ENCODE assay signal across 23 mouse cellular contexts in genomic region chr1:115422949-115423348, GRCm38 (mm10).
DNase-seq lines count a peak whose midpoint lies in the region; ATAC-seq lines count a peak whose summit lies in the region.
"Had no signal": no experiment of that assay in that cellular context is flagged by ENCODE, and none has a peak within 500 bp of the region (broad histone marks: within the 10 kb centered on the region; RNA-seq: fewer than 3 reads in every experiment).

No protein-coding gene starts in this region.

- ATAC-seq in forebrain, embryonic 15.5 days (replicated peaks), result 0 out of 2 replicates have a peak, but pooled peaks have one; percentile 8
- ATAC-seq in forebrain, embryonic 13.5 days, result no peak
- 0 out of 2 replicates have a peak, but pooled peaks have one; percentile 19 for ATAC-seq in midbrain, embryonic 12.5 days (ENCODE audit: low FRiP score, low read depth)
- ATAC-seq in neural tube, embryonic 12.5 days (ENCODE audit: low FRiP score, low read depth), result peak; percentile 50; the same call in 1 of the 2 replicates
- ATAC-seq in neural tube, embryonic 15.5 days (ENCODE audit: low FRiP score), result no peak
- ATAC-seq in neural tube, embryonic 14.5 days (ENCODE audit: low read depth), result peak; percentile 28; the same call in 1 of the 2 replicates
- ATAC-seq: activated CD4-positive, CD25-positive, alpha-beta regulatory T cell, adult 4 months; CD4-positive, CD25-positive, alpha-beta regulatory T cell, adult 4 months; Patski had no signal

- no peak for DNase-seq in midbrain, embryonic 10.5 days (ENCODE audit: low spot score)
- DNase-seq: adrenal gland, adult 8-10 months; adrenal gland, postnatal 14 days; adrenal gland, postnatal 36 days; B cell, adult 2 months; cerebellum, adult 11-12 months; cerebellum, adult 2 months; cerebellum, adult 9-10 months; cerebellum, postnatal 10 days; cerebellum, postnatal 25 days had no signal

- H3K36me3 ChIP-seq in forebrain, embryonic 15.5 days, result no peaks in the 10 kb centered on the region
- H3K36me3 ChIP-seq in forebrain, embryonic 13.5 days (ENCODE audit: poor library complexity, severe bottlenecking), result no peaks in the 10 kb centered on the region
- H3K36me3 ChIP-seq in midbrain, embryonic 12.5 days, result no peaks in the 10 kb centered on the region
- H3K36me3 ChIP-seq in midbrain, embryonic 10.5 days, result no peaks in the 10 kb centered on the region
- no peaks in the 10 kb centered on the region for H3K36me3 ChIP-seq in neural tube, embryonic 12.5 days
- no peaks in the 10 kb centered on the region for H3K36me3 ChIP-seq in neural tube, embryonic 15.5 days
- H3K36me3 ChIP-seq in neural tube, embryonic 14.5 days (ENCODE audit: control insufficient read depth, insufficient read depth, low read length), result no peaks in the 10 kb centered on the region
- H3K36me3 ChIP-seq: embryonic facial prominence, embryonic 10.5 days; embryonic facial prominence, embryonic 12.5 days; G1E had no signal

- no peak overlapping the region for H3K27ac ChIP-seq in forebrain, embryonic 15.5 days (replicated peaks)
- H3K27ac ChIP-seq in forebrain, embryonic 13.5 days, result no peak overlapping the region
- H3K27ac ChIP-seq in midbrain, embryonic 12.5 days (replicated peaks), result no peak overlapping the region
- no peak overlapping the region for H3K27ac ChIP-seq in midbrain, embryonic 10.5 days (replicated peaks)
- H3K27ac ChIP-seq in neural tube, embryonic 12.5 days, result no peak overlapping the region
- no peak overlapping the region for H3K27ac ChIP-seq in neural tube, embryonic 15.5 days (replicated peaks)
- no peak overlapping the region for H3K27ac ChIP-seq in neural tube, embryonic 14.5 days (ENCODE audit: low read depth, low read length)
- H3K27ac ChIP-seq: embryonic facial prominence, embryonic 10.5 days; embryonic facial prominence, embryonic 12.5 days had no signal

- H3K4me2 ChIP-seq in forebrain, embryonic 15.5 days (replicated peaks), result no peak overlapping the region
- no peak overlapping the region for H3K4me2 ChIP-seq in forebrain, embryonic 13.5 days
- H3K4me2 ChIP-seq in midbrain, embryonic 12.5 days (replicated peaks), result no peak overlapping the region
- H3K4me2 ChIP-seq in neural tube, embryonic 12.5 days (replicated peaks), result no peak overlapping the region
- H3K4me2 ChIP-seq in neural tube, embryonic 15.5 days, result no peak overlapping the region
- H3K4me2 ChIP-seq in neural tube, embryonic 14.5 days (ENCODE audit: low read depth, low read length), result no peak overlapping the region
- H3K4me2 ChIP-seq: embryonic facial prominence, embryonic 12.5 days had no signal

- H3K9me3 ChIP-seq in forebrain, embryonic 15.5 days, result no peaks in the 10 kb centered on the region
- no peaks in the 10 kb centered on the region for H3K9me3 ChIP-seq in forebrain, embryonic 13.5 days (replicated peaks)
- H3K9me3 ChIP-seq in midbrain, embryonic 12.5 days, result no peaks in the 10 kb centered on the region
- H3K9me3 ChIP-seq in midbrain, embryonic 10.5 days (replicated peaks), result no peaks in the 10 kb centered on the region
- H3K9me3 ChIP-seq in neural tube, embryonic 12.5 days, result no peaks in the 10 kb centered on the region
- H3K9me3 ChIP-seq in neural tube, embryonic 15.5 days (replicated peaks), result no peaks in the 10 kb centered on the region
- H3K9me3 ChIP-seq in neural tube, embryonic 14.5 days (ENCODE audit: control insufficient read depth, low read length), result no peaks in the 10 kb centered on the region
- H3K9me3 ChIP-seq: embryonic facial prominence, embryonic 10.5 days; embryonic facial prominence, embryonic 12.5 days; G1E had no signal

- H3K9ac ChIP-seq in forebrain, embryonic 15.5 days (replicated peaks), result no peak overlapping the region
- H3K9ac ChIP-seq in forebrain, embryonic 13.5 days, result no peak overlapping the region
- no peak overlapping the region for H3K9ac ChIP-seq in midbrain, embryonic 12.5 days (replicated peaks)
- H3K9ac ChIP-seq in neural tube, embryonic 12.5 days, result no peak overlapping the region
- no peak overlapping the region for H3K9ac ChIP-seq in neural tube, embryonic 15.5 days (replicated peaks)
- no peak overlapping the region for H3K9ac ChIP-seq in neural tube, embryonic 14.5 days (replicated peaks; ENCODE audit: low read depth, low read length)
- H3K9ac ChIP-seq: embryonic facial prominence, embryonic 12.5 days had no signal

- H3K4me1 ChIP-seq in forebrain, embryonic 15.5 days, result no peaks in the 10 kb centered on the region
- no peaks in the 10 kb centered on the region for H3K4me1 ChIP-seq in forebrain, embryonic 13.5 days
- H3K4me1 ChIP-seq in midbrain, embryonic 12.5 days, result no peaks in the 10 kb centered on the region
- H3K4me1 ChIP-seq in midbrain, embryonic 10.5 days, result no peaks in the 10 kb centered on the region
- H3K4me1 ChIP-seq in neural tube, embryonic 12.5 days, result no peaks in the 10 kb centered on the region
- no peaks in the 10 kb centered on the region; the same call in 1 of the 2 replicates for H3K4me1 ChIP-seq in neural tube, embryonic 15.5 days
- H3K4me1 ChIP-seq in neural tube, embryonic 14.5 days (ENCODE audit: control insufficient read depth, insufficient read depth, low read length), result no peaks in the 10 kb centered on the region
- H3K4me1 ChIP-seq: embryonic facial prominence, embryonic 10.5 days; embryonic facial prominence, embryonic 12.5 days had no signal

- no peak overlapping the region for H3K4me3 ChIP-seq in forebrain, embryonic 15.5 days
- H3K4me3 ChIP-seq in forebrain, embryonic 13.5 days, result no peak overlapping the region
- H3K4me3 ChIP-seq in midbrain, embryonic 12.5 days, result no peak overlapping the region
- H3K4me3 ChIP-seq in midbrain, embryonic 10.5 days, result no peak overlapping the region
- no peak overlapping the region for H3K4me3 ChIP-seq in neural tube, embryonic 12.5 days
- H3K4me3 ChIP-seq in neural tube, embryonic 15.5 days (replicated peaks), result no peak overlapping the region
- no peak overlapping the region for H3K4me3 ChIP-seq in neural tube, embryonic 14.5 days (ENCODE audit: low read depth, low read length)
- H3K4me3 ChIP-seq: embryonic facial prominence, embryonic 10.5 days; embryonic facial prominence, embryonic 12.5 days had no signal

- H3K27me3 ChIP-seq in forebrain, embryonic 15.5 days, result no peaks in the 10 kb centered on the region
- H3K27me3 ChIP-seq in forebrain, embryonic 13.5 days, result no peaks in the 10 kb centered on the region
- H3K27me3 ChIP-seq in midbrain, embryonic 12.5 days, result no peaks in the 10 kb centered on the region
- no peaks in the 10 kb centered on the region for H3K27me3 ChIP-seq in midbrain, embryonic 10.5 days (ENCODE audit: low read depth, poor library complexity, severe bottlenecking)
- no peaks in the 10 kb centered on the region for H3K27me3 ChIP-seq in neural tube, embryonic 12.5 days (replicated peaks)
- H3K27me3 ChIP-seq in neural tube, embryonic 15.5 days (replicated peaks), result no peaks in the 10 kb centered on the region
- H3K27me3 ChIP-seq in neural tube, embryonic 14.5 days (ENCODE audit: control insufficient read depth, insufficient read depth, low read length), result no peaks in the 10 kb centered on the region
- H3K27me3 ChIP-seq: CH12.LX; embryonic facial prominence, embryonic 12.5 days; Patski had no signal

Comparison
In these comparisons a context has a peak if more than half of its experiments do, and no peak if none do; other contexts are left out.
1. ATAC-seq: peak in forebrain, embryonic 15.5 days (single experiment), midbrain, embryonic 12.5 days (single experiment), neural tube, embryonic 12.5 days (single experiment) and neural tube, embryonic 14.5 days (single experiment); none in forebrain, embryonic 13.5 days (single experiment) and neural tube, embryonic 15.5 days (single experiment).